Mouse (Mus musculus) liver, embryonic 14.5 days (tissue): ENCODE results near the gene Ing2.

Experiments
- CTCF ChIP-seq: IDR thresholded peaks from 2 replicates; pipeline ENCODE4 v1.5.1; 2016; ENCODE audit warnings: antibody characterized with exemption, low read depth, control low read depth
- EP300 ChIP-seq: IDR thresholded peaks from 2 replicates; pipeline ENCODE4 v1.6.1; 2016; ENCODE audit warnings: antibody characterized with exemption, low read depth

- TF ChIP-seq CTCF (no peak), EP300 (no peak)
Measured at GRCm38 (mm10) chr8:47659463-47659862, 15.9 kb downstream of the Ing2 start.
